Mouse (Mus musculus) limb, embryonic 15.5 days (tissue): ENCODE data around the gene Gm20388. TPM values are rescaled to one million over a fixed set of nuclear protein-coding genes. Genes with fewer than 3 reads are reported as not detected.

ENCODE experiments used
- ATAC-seq: fragments of 200-750 bp; cut with Nextera tagmentation; 2 replicates; pipeline ENCODE4 v1.8.0; 2017; ENCODE audit warnings: low read depth, moderate TSS enrichment; ENCODE audit not compliant: insufficient number of reproducible peaks, low FRiP score, low TSS enrichment
- H3K27ac ChIP-seq: fragments of 300-500 bp; sonication (generic); 2 replicates; pipeline ENCODE4 v1.5.1; 2015; ENCODE audit warnings: moderate library complexity, mild to moderate bottlenecking, inconsistent platforms
- H3K27me3 ChIP-seq: fragments of 300-500 bp; sonication (generic); 2 replicates; pipeline ENCODE4 v1.6.1; 2015; ENCODE audit warnings: inconsistent platforms
- H3K36me3 ChIP-seq: fragments of 300-500 bp; sonication (generic); 2 replicates; pipeline ENCODE4 v1.6.1; 2015; ENCODE audit warnings: inconsistent platforms
- H3K4me1 ChIP-seq: fragments of 300-500 bp; sonication (generic); 2 replicates; pipeline ENCODE4 v1.6.1; 2015; ENCODE audit warnings: inconsistent platforms
- H3K4me2 ChIP-seq: fragments of 300-500 bp; sonication (generic); 2 replicates; pipeline ENCODE4 v1.6.1; 2015; ENCODE audit warnings: mild to moderate bottlenecking, inconsistent platforms
- H3K4me3 ChIP-seq: fragments of 300-500 bp; sonication (generic); 2 replicates; pipeline ENCODE4 v1.5.1; 2015; ENCODE audit warnings: mild to moderate bottlenecking, inconsistent platforms
- H3K9ac ChIP-seq: fragments of 300-500 bp; sonication (generic); 2 replicates; pipeline ENCODE4 v1.6.1; 2015; ENCODE audit warnings: inconsistent platforms
- H3K9me3 ChIP-seq: fragments of 300-500 bp; sonication (generic); 2 replicates; pipeline ENCODE4 v1.6.1; 2016; ENCODE audit warnings: inconsistent platforms
- WGBS: fragments of 180-500 bp; shearing (Covaris S2); methylation state at CpG from one replicate; pipeline ENCODE4 v1.1.7; 2015; 5-methylcytosine and 5-hydroxymethylcytosine counted together
- polyA plus RNA-seq: library from polyadenylated mRNA; unstranded; fragments of >200 nt; fragmentation: Nextera tagmentation; extraction: Ambion mirVana; gene quantifications from 2 replicates; pipeline ENCODE4 v1.2.1, GENCODE M21; 2015

The Gm20388 gene
- polyA plus RNA-seq, 1 experiment from 2014 or later = 4.9 TPM

DNA sequence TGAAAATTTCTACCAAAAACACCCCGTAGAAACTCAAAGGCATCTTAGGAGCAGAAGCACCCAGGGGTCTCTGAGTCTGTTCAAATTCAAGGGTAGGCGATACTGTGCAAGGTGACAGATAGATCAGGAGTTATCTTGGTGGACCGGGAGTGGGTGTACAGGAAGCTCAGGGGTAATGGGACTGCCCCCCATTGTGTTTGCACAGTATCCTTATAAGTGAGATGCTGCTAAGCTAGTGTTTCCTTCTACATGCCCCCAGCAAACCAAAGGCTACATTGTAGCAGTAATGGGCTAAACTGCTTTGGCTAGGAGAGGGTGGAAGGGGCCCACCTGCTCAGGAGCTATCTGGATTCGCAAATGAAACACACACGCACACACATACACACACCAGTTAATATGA, 1250.8 kb downstream of the Gm20388 start:
- Histone ChIP-seq H3K9ac (no peak overlapping the region), H3K27me3 (0 out of 2 replicates have a peak, but pooled peaks cover 3% of the 10 kb centered on the region), H3K9me3 (no peaks in the 10 kb centered on the region), H3K4me1 (peaks cover 18% of the 10 kb centered on the region), H3K4me2 (no peak overlapping the region), H3K27ac (no peak overlapping the region), H3K36me3 (no peaks in the 10 kb centered on the region), H3K4me3 (no peak overlapping the region)
- ATAC-seq = no peak
- WGBS = 88% methylated on average over 5 of the region's 5 CpGs

- ATAC-seq = no peak
- Histone ChIP-seq H3K27me3 (0 out of 2 replicates have a peak, but pooled peaks cover 3% of the 10 kb centered on the region), H3K9ac (no peak overlapping the region), H3K9me3 (no peaks in the 10 kb centered on the region), H3K36me3 (no peaks in the 10 kb centered on the region), H3K4me2 (no peak overlapping the region), H3K4me1 (peaks cover 18% of the 10 kb centered on the region), H3K4me3 (no peak overlapping the region), H3K27ac (no peak overlapping the region)
- WGBS = 72% methylated on average over 4 of the region's 4 CpGs
Measured at GRCm38 (mm10) chr8:121162413-121162812, 1251.8 kb downstream of the Gm20388 start.

DNA sequence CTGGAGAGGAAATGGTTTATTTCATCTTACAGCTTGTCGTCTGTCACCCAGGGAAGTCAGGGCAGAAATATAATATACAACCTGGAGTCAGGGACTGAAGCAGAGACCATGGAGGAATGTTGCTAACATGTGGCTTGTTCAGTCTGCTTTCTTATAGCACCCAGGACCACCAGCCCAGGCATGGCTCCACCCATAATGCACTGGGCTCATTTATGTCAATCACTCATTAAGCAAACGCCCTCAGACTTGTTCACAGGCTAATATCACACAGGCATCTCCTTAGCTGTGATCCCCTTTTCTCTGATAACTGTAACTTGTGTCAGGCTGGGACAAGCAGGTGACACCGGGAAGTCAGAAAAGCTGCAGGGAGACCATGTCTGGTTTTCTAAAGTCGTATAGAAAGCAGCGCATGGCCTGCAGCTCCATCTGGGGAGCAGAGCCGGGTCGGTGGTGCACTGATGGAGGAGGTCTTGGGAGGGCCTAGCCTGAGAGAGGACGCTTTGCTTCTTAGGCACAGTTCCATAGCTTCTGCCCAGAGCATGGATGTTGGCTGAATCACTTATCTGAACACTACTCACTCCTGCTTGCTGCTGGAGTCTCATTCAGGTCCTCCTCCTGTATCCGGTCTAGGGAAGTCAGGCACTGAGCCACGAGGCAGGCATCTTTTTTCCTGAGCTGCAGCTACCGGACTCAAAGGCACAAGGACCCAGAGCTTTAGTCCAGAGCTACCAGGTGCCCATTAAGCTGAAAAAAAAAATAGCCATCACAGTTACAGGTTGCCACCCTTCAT, 1252.5 kb downstream of the Gm20388 start:
- no peaks in the 10 kb centered on the region for H3K9me3 ChIP-seq
- no peak overlapping the region for H3K9ac ChIP-seq
- no peaks in the 10 kb centered on the region for H3K36me3 ChIP-seq
- H3K4me3 ChIP-seq = no peak overlapping the region
- no peak for ATAC-seq
- H3K27ac ChIP-seq = no peak overlapping the region
- no peak overlapping the region for H3K4me2 ChIP-seq
- WGBS = 46% methylated on average over 11 of the region's 11 CpGs
- H3K4me1 ChIP-seq = peaks cover 18% of the 10 kb centered on the region
- H3K27me3 ChIP-seq = peaks cover 3% of the 10 kb centered on the region; the same call in 1 of the 2 replicates

- Histone ChIP-seq H3K4me2 (no peak overlapping the region), H3K9ac (no peak overlapping the region), H3K27ac (no peak overlapping the region), H3K9me3 (no peaks in the 10 kb centered on the region), H3K4me3 (no peak overlapping the region), H3K4me1 (peaks cover 15% of the 10 kb centered on the region), H3K36me3 (no peaks in the 10 kb centered on the region), H3K27me3 (peaks cover 3% of the 10 kb centered on the region; the same call in 1 of the 2 replicates)
- ATAC-seq = no peak
- 45% methylated on average over 8 of the region's 8 CpGs for WGBS
Measured at GRCm38 (mm10) chr8:121164017-121164469, 1253.4 kb downstream of the Gm20388 start.

- no peak overlapping the region for H3K27ac ChIP-seq
- no peak overlapping the region for H3K4me3 ChIP-seq
- H3K4me2 ChIP-seq = no peak overlapping the region
- 72% methylated on average over 5 of the region's 5 CpGs for WGBS
- no peaks in the 10 kb centered on the region for H3K36me3 ChIP-seq
- peaks cover 3% of the 10 kb centered on the region; the same call in 1 of the 2 replicates for H3K27me3 ChIP-seq
- H3K9ac ChIP-seq = no peak overlapping the region
- H3K9me3 ChIP-seq = no peaks in the 10 kb centered on the region
- H3K4me1 ChIP-seq = peaks cover 31% of the 10 kb centered on the region
- ATAC-seq = no peak
Measured at GRCm38 (mm10) chr8:121168033-121168432, 1257.4 kb downstream of the Gm20388 start.

GRCm38 (mm10) chr8:121170116-121170515, 1259.5 kb downstream of the Gm20388 start:
- no peak overlapping the region for H3K4me2 ChIP-seq
- WGBS = 23% methylated on average over 7 of the region's 7 CpGs

DNA sequence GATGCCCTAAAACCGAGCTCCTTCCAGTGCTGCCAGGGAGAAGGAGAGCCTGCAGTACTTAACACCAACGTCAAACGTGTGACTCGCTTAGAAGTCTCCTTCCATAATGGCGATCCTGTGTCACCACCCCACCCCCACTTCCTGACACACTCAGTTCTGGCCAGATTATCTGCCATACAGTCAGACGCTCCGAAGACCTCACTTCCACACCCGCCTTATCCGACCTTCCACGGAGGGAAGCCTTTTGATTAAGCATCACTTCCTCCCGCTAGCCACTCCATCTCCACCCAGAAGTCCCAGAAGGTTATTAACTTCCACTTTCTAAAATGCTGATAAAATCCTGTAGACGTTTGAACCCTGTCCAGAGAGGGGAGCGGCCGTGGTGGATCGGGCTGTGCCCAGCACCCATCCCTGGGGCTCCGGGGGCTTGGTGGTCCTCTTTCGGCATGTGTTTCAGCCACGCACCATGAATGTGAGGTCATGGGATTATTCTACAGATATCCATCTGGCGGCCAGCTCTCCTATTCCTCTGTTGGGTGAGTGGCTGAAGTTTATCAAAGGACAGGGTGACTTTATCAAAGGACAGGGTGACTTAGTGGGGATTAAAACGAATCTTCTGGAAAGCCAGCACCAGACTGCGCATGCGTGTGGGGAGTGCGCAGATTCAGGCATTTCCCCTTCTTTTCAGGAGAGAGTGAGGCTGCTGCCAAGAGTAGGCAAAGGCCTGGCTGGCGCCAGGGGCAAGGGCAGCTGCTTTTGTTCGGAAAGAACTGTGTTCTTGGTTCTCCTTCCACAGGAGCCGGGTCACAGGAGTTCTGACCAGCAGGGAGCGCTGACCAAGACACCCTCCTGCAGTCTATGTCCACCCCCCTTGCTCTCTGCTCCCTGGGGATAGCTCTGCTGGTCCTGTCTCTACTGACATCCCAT, 1260.2 kb downstream of the Gm20388 start:
- Histone ChIP-seq H3K27ac (no peak overlapping the region), H3K4me2 (no peak overlapping the region), H3K4me3 (no peak overlapping the region), H3K9ac (no peak overlapping the region), H3K36me3 (no peaks in the 10 kb centered on the region), H3K4me1 (peaks cover 31% of the 10 kb centered on the region), H3K27me3 (peaks cover 3% of the 10 kb centered on the region; the same call in 1 of the 2 replicates), H3K9me3 (no peaks in the 10 kb centered on the region)
- ATAC-seq = no peak
- WGBS = 47% methylated on average over 27 of the region's 27 CpGs

More at GRCm38 (mm10) chr8:121170116-121170515, 1259.5 kb downstream of the Gm20388 start:
- H3K4me3 ChIP-seq = no peak overlapping the region
- no peaks in the 10 kb centered on the region for H3K36me3 ChIP-seq
- H3K9me3 ChIP-seq = no peaks in the 10 kb centered on the region
- no peak for ATAC-seq
- peaks cover 23% of the 10 kb centered on the region for H3K4me1 ChIP-seq
- H3K27ac ChIP-seq = no peak overlapping the region
- H3K27me3 ChIP-seq = peaks cover 3% of the 10 kb centered on the region; the same call in 1 of the 2 replicates
- no peak overlapping the region for H3K9ac ChIP-seq

GRCm38 (mm10) chr8:121172567-121172966, 1261.9 kb downstream of the Gm20388 start:
- peaks cover 38% of the 10 kb centered on the region for H3K4me1 ChIP-seq
- no peak overlapping the region for H3K27ac ChIP-seq
- WGBS = 70% methylated on average over 8 of the region's 8 CpGs
- H3K9me3 ChIP-seq = no peaks in the 10 kb centered on the region
- ATAC-seq = no peak
- peaks cover 4% of the 10 kb centered on the region; the same call in 1 of the 2 replicates for H3K27me3 ChIP-seq
- H3K36me3 ChIP-seq = no peaks in the 10 kb centered on the region
- no peak overlapping the region for H3K4me2 ChIP-seq
- H3K4me3 ChIP-seq = no peak overlapping the region
- no peak overlapping the region for H3K9ac ChIP-seq

GRCm38 (mm10) chr8:121174178-121174577, 1263.5 kb downstream of the Gm20388 start:
- Histone ChIP-seq H3K36me3 (no peaks in the 10 kb centered on the region), H3K9me3 (no peaks in the 10 kb centered on the region), H3K9ac (no peak overlapping the region), H3K27me3 (0 out of 2 replicates have a peak, but pooled peaks cover 8% of the 10 kb centered on the region), H3K4me1 (peaks cover 38% of the 10 kb centered on the region), H3K4me2 (no peak overlapping the region), H3K4me3 (no peak overlapping the region), H3K27ac (no peak overlapping the region)
- ATAC-seq = no peak
- 53% methylated on average over 10 of the region's 10 CpGs for WGBS

DNA sequence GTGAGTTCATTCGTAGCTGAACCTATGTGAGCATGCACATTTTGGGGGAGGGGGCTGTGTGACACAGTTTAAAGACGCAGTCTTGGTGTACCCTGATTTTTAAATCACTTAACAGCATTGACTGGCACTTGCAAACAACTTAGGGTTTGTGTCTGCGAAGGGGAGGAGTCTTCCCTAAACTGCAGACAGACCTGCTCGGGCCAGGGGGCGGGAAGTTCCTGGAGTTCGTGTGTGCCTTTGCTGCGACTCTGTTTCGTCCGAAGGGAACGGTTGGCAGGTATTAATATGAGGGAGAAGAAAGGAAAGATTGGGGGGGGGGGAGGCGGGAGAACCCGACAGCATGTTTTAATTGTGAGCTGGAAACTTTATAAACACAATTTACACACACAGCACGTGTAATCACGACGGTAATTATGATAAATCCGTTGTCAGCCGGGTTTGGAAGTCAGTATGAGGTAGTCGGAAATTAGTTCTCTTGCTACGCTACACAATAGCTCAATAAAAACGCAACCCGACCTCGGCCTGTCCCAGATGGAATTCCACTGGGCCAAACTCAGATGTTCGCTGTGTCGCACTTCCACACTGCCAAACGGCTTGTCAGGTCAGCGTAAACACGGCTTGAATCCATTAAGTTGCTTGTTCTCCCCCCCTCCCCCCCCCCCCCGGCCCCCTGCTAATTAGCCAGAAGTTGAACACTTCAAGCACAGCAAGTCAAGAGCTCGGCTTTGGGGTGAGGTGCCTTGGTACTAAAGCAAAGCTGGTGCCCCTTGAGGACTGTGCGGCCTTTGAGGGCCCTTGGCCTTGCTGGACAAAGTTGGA, 1264.3 kb downstream of the Gm20388 start:
- ATAC-seq = no peak
- H3K9ac ChIP-seq = no peak overlapping the region
- H3K4me1 ChIP-seq = peaks cover 38% of the 10 kb centered on the region
- H3K27me3 ChIP-seq = 0 out of 2 replicates have a peak, but pooled peaks cover 8% of the 10 kb centered on the region
- 0 out of 2 replicates have a peak overlapping the region, but pooled peaks have one; percentile 1 for H3K4me3 ChIP-seq
- H3K4me2 ChIP-seq = peak overlapping the region; percentile 33
- H3K36me3 ChIP-seq = no peaks in the 10 kb centered on the region
- WGBS = 15% methylated on average over 29 of the region's 30 CpGs
- no peaks in the 10 kb centered on the region for H3K9me3 ChIP-seq
- H3K27ac ChIP-seq = no peak overlapping the region

- H3K27ac ChIP-seq = no peak overlapping the region
- no peaks in the 10 kb centered on the region for H3K36me3 ChIP-seq
- H3K4me2 ChIP-seq = peak overlapping the region; percentile 33; the same call in 1 of the 2 replicates
- H3K27me3 ChIP-seq = 0 out of 2 replicates have a peak, but pooled peaks cover 8% of the 10 kb centered on the region
- no peak overlapping the region for H3K9ac ChIP-seq
- no peak for ATAC-seq
- no peaks in the 10 kb centered on the region for H3K9me3 ChIP-seq
- 61% methylated on average over 8 of the region's 8 CpGs for WGBS
- H3K4me1 ChIP-seq = peaks cover 32% of the 10 kb centered on the region
- no peak overlapping the region for H3K4me3 ChIP-seq
Measured at GRCm38 (mm10) chr8:121175540-121176090, 1265.0 kb downstream of the Gm20388 start.
